Mouse (Mus musculus): ENCODE data around the gene Ppp2r5d. TPM values are rescaled to one million over a fixed set of nuclear protein-coding genes. Genes with fewer than 3 reads are reported as not detected.
A peak's percentile ranks its signal among the peaks of the same experiment; 100 is the strongest.

Ppp2r5d gene
- total and polyA plus RNA-seq, 2 experiments: 13.6 to 24.0 TPM

GRCm38 (mm10) chr17:46674530-46675283, 30.2 kb downstream of the Ppp2r5d start:
- Histone ChIP-seq H3K36me3 (ENCODE audit: control insufficient read depth, insufficient read depth, low read length) (peaks cover 13% of the 10 kb centered on the region), H3K4me3 (ENCODE audit: insufficient read depth, low read depth, low read length) (peak overlapping the region; percentile 51), H3K4me1 (ENCODE audit: control insufficient read depth, insufficient read depth, low read length) (peaks cover 15% of the 10 kb centered on the region), H3K9ac (ENCODE audit: low read depth, low read length) (peak overlapping the region; percentile 70), H3K79me2 (ENCODE audit: control insufficient read depth, insufficient read depth, low read length) (peaks cover 7% of the 10 kb centered on the region; the same call in 1 of the 2 replicates), H3K27me3 (ENCODE audit: control insufficient read depth, insufficient read depth, low read length) (no peaks in the 10 kb centered on the region), H3K27ac (replicated peaks; ENCODE audit: insufficient read depth, low read depth, low read length) (peak overlapping the region; percentile 87)
- WGBS: 25% methylated on average over 15 of the region's 15 CpGs
- DNase-seq (ENCODE audit: extremely low read depth, low read depth, low spot score): peak; percentile 37
- TF ChIP-seq CTCF (IDR thresholded peaks at IDR 0.05; ENCODE audit: low read depth, low read length) (no peak), POLR2A (IDR thresholded peaks at IDR 0.05; ENCODE audit: extremely low read depth, insufficient read depth, low read length) (no peak)

GRCm38 (mm10) chr17:46673850-46674529, 30.9 kb downstream of the Ppp2r5d start, which contains the start of gene Rrp36:
TSS of gene Rrp36 (minus strand) at chr17:46674352.
- Histone ChIP-seq H3K9ac (ENCODE audit: low read depth, low read length) (peak within 1 kb of the TSS; percentile 76), H3K36me3 (ENCODE audit: control insufficient read depth, insufficient read depth, low read length) (peaks cover 13% of the 10 kb centered on the region), H3K4me1 (ENCODE audit: control insufficient read depth, insufficient read depth, low read length) (peaks cover 11% of the 10 kb centered on the region), H3K79me2 (ENCODE audit: control insufficient read depth, insufficient read depth, low read length) (peaks cover 7% of the 10 kb centered on the region; the same call in 1 of the 2 replicates), H3K27me3 (ENCODE audit: control insufficient read depth, insufficient read depth, low read length) (no peaks in the 10 kb centered on the region), H3K4me3 (ENCODE audit: insufficient read depth, low read depth, low read length) (peak within 1 kb of the TSS; percentile 70), H3K27ac (replicated peaks; ENCODE audit: insufficient read depth, low read depth, low read length) (peak within 1 kb of the TSS; percentile 87)
- peak; percentile 83 for TF ChIP-seq POLR2A (IDR thresholded peaks at IDR 0.05; ENCODE audit: extremely low read depth, insufficient read depth, low read length)
- no peak for TF ChIP-seq CTCF (IDR thresholded peaks at IDR 0.05; ENCODE audit: low read depth, low read length)
- under 1% methylated on average over 43 of the region's 43 CpGs for WGBS
- DNase-seq (ENCODE audit: extremely low read depth, low read depth, low spot score): peak; percentile 94

- H3K36me3 ChIP-seq (ENCODE audit: control insufficient read depth, insufficient read depth, low read length): peaks cover 8% of the 10 kb centered on the region
- WGBS: 99% methylated on average over 10 of the region's 10 CpGs
- H3K9ac ChIP-seq (ENCODE audit: low read depth, low read length): no peak overlapping the region
- H3K27me3 ChIP-seq (ENCODE audit: control insufficient read depth, insufficient read depth, low read length): no peaks in the 10 kb centered on the region
- peaks cover 6% of the 10 kb centered on the region for H3K4me1 ChIP-seq (ENCODE audit: control insufficient read depth, insufficient read depth, low read length)
- no peak overlapping the region for H3K4me3 ChIP-seq (ENCODE audit: insufficient read depth, low read depth, low read length)
- DNase-seq (ENCODE audit: extremely low read depth, low read depth, low spot score): no peak
- no peak overlapping the region for H3K27ac ChIP-seq (replicated peaks; ENCODE audit: insufficient read depth, low read depth, low read length)
- TF ChIP-seq CTCF (IDR thresholded peaks at IDR 0.05; ENCODE audit: low read depth, low read length) (no peak), POLR2A (IDR thresholded peaks at IDR 0.05; ENCODE audit: extremely low read depth, insufficient read depth, low read length) (no peak)
- peaks cover 7% of the 10 kb centered on the region; the same call in 1 of the 2 replicates for H3K79me2 ChIP-seq (ENCODE audit: control insufficient read depth, insufficient read depth, low read length)
These were observed 35.0 kb downstream of the Ppp2r5d start for GRCm38 (mm10) chr17:46669911-46670310.

GRCm38 (mm10) chr17:46667712-46668111, 37.2 kb downstream of the Ppp2r5d start:
- H3K27me3 ChIP-seq (ENCODE audit: control insufficient read depth, insufficient read depth, low read length): no peaks in the 10 kb centered on the region
- no peak for TF ChIP-seq POLR2A (IDR thresholded peaks at IDR 0.05; ENCODE audit: extremely low read depth, insufficient read depth, low read length)
- TF ChIP-seq CTCF (IDR thresholded peaks at IDR 0.05; ENCODE audit: low read depth, low read length): no peak
- H3K79me2 ChIP-seq (ENCODE audit: control insufficient read depth, insufficient read depth, low read length): peaks cover 3% of the 10 kb centered on the region; the same call in 1 of the 2 replicates
- H3K36me3 ChIP-seq (ENCODE audit: control insufficient read depth, insufficient read depth, low read length): peaks cover 8% of the 10 kb centered on the region
- no peak overlapping the region for H3K9ac ChIP-seq (ENCODE audit: low read depth, low read length)
- no peak for DNase-seq (ENCODE audit: extremely low read depth, low read depth, low spot score)
- no peaks in the 10 kb centered on the region for H3K4me1 ChIP-seq (ENCODE audit: control insufficient read depth, insufficient read depth, low read length)
- WGBS: 95% methylated on average over 16 of the region's 16 CpGs
- no peak overlapping the region for H3K4me3 ChIP-seq (ENCODE audit: insufficient read depth, low read depth, low read length)
- no peak overlapping the region for H3K27ac ChIP-seq (replicated peaks; ENCODE audit: insufficient read depth, low read depth, low read length)

- 80% methylated on average over 5 of the region's 5 CpGs for WGBS
- TF ChIP-seq CTCF (IDR thresholded peaks at IDR 0.05; ENCODE audit: low read depth, low read length) (no peak), POLR2A (IDR thresholded peaks at IDR 0.05; ENCODE audit: extremely low read depth, insufficient read depth, low read length) (no peak)
- no peak for DNase-seq (ENCODE audit: extremely low read depth, low read depth, low spot score)
- H3K4me1 ChIP-seq (ENCODE audit: control insufficient read depth, insufficient read depth, low read length): no peaks in the 10 kb centered on the region
- H3K27me3 ChIP-seq (ENCODE audit: control insufficient read depth, insufficient read depth, low read length): no peaks in the 10 kb centered on the region
- H3K9ac ChIP-seq (ENCODE audit: low read depth, low read length): no peak overlapping the region
- peaks cover 2% of the 10 kb centered on the region for H3K36me3 ChIP-seq (ENCODE audit: control insufficient read depth, insufficient read depth, low read length)
- H3K79me2 ChIP-seq (ENCODE audit: control insufficient read depth, insufficient read depth, low read length): no peaks in the 10 kb centered on the region
- no peak overlapping the region for H3K4me3 ChIP-seq (ENCODE audit: insufficient read depth, low read depth, low read length)
- no peak overlapping the region for H3K27ac ChIP-seq (replicated peaks; ENCODE audit: insufficient read depth, low read depth, low read length)
These were observed 42.2 kb downstream of the Ppp2r5d start for GRCm38 (mm10) chr17:46662730-46663129.

All from liver, adult 2 months (tissue).